Mouse (Mus musculus) retina, postnatal 7 days (tissue): ENCODE data around the gene Fuom.

Experiments
- DNase-seq: peaks from one replicate; pipeline ENCODE4 v3.0.0-alpha.2; 2012; ENCODE audit warnings: low read depth, low spot score

Gene Fuom

DNA sequence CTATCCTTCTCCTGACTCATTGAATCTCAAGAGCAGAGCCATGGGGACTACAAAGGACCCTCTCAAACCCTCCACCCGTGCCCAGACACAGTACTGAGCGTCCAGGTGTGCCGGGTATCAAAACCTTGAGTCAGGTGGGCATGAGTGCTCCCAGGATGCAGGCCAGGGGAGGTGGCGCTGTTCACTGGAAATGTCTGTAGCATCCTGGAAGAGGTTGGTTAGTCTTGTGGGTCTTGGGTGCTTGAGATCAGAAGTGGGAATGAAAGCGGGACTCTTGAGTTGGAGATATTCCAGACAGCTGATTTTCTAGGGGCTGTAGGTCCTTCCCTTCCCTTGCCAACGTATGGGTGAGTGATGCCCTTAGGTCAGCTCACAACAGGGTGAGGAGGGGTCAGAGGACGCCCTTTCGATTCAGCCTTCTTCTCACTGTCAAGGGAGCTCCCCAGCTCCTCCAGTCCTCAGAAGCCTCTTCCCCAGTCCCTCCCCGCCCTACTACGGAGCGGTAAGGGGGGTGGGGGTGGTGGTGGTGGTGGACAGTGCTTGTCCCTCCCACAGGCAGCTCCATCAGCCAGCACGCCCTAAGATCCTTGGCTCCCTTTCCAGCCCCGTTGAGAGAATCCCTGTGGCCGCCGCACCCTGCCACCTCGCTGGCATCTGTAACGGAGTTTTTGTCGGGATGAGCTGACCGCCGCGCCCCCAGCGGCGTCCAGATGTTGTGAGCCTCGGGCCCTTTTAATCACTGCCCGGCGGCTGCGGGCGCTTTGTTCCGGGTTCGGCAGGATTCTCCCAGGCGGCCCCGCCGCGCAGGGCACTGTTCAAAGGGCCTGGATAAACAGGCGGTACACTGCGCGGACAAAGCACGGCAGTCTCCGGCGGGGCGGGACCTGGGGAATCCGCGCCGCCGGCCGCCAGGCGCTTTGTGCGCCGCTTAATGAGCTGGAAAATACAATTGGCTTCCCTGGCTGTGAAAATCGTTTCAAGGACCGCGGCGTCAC, 44.5 kb downstream of the Fuom start:
- DNase-seq, result peak; percentile 52

DNA sequence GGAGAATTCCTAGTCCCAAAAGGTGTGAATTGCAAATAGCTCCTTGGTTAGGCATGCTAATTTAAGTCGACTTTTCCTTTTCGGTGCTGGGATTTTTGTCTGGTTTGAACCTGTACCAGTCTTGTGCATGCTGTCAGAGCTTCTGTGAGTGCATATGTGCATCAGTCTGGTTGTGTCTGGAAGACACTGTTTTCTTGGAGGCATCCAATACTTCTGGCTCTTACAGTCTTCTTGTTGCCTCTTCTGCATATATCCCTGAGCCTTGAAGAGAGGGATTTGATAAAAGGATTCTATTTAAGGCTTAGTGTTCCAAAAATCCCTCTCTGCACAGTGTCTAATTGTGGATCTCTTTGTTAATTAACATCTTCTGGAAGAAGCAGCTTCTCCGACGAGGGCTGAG, 48.1 kb downstream of the Fuom start:
- DNase-seq, result no peak

DNA sequence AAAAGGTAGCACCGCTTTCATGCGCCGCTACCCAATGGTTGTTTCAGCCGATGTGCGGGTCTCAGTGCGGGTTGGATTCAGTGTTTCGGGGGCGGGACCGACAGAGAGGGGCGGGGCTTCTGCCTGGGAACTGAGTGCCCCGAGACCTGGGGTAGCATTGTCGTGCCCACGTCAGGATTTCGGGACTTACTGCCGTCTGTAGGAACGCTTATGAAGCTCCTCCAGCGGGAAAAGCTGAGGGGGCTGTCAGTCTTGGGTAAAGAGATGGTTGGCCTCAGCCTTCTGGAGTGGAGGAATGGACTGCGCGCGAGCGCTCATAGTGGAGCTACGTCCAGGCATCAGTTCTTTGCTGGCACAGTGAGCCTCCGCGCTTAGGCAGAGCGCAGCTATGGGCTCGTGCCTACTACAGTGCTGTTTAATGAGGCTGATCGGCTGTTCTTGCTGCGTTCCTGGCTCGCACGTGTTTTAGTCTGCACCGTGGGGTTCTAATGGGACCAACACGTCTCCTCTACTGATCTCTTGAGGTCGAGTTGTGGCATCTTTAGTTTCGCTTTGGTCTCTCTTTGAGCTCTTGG, 53.0 kb downstream of the Fuom start:
- DNase-seq, result no peak

- DNase-seq, result no peak
These were observed 53.7 kb downstream of the Fuom start, which contains the start of gene Msx3 for GRCm38 (mm10) chr7:140048361-140049114. TSS of gene Msx3 (minus strand) at chr7:140049089.

DNA sequence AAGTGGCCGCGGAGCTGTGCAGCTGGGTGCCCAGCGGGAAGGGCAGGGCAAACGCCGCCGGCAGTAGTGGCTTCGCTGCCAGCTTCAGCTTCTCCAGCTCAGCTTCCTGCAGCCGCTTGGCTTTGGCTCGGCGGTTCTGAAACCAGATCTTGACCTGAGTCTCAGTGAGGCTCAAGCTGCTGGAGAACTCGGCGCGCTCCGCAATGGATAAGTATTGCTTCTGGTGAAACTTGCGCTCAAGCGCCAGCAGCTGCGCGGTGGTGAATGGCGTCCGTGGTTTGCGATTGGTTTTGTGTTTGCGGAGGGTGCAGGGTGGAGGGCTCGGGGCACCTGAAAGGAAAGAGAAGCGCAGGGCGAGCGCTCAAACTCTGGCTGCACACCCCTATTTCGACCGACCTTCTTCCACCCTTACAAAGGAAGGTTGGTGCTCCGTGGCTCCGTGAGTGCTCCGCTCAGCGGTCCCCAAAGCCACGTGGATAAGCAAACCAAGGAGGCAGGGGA, 54.4 kb downstream of the Fuom start:
- DNase-seq, result no peak
